Mouse (Mus musculus): ENCODE data around the gene Babam2. TPM values are rescaled to one million over a fixed set of nuclear protein-coding genes. Genes with fewer than 3 reads are reported as not detected.

Gene Babam2
- polyA plus RNA-seq, 1 experiment from 2014 or later: 45.9 TPM

- Histone ChIP-seq H3K27ac (ENCODE audit: low read depth, low read length) (no peak overlapping the region), H3K27me3 (ENCODE audit: control insufficient read depth, insufficient read depth, low read length) (no peaks in the 10 kb centered on the region), H3K4me1 (ENCODE audit: control insufficient read depth, insufficient read depth, low read length) (no peaks in the 10 kb centered on the region), H3K36me3 (ENCODE audit: control insufficient read depth, insufficient read depth, low read length) (no peaks in the 10 kb centered on the region), H3K4me2 (no peak overlapping the region), H3K9ac (ENCODE audit: low read length) (no peak overlapping the region), H3K4me3 (ENCODE audit: low read depth, low read length) (no peak overlapping the region), H3K9me3 (ENCODE audit: control insufficient read depth, low read length) (no peaks in the 10 kb centered on the region)
- DNase-seq (ENCODE audit: low spot score, missing footprints): peak; percentile 64
- no peak for ATAC-seq (ENCODE audit: low FRiP score)
- 84% methylated on average over 10 of the region's 10 CpGs for WGBS
Observed at GRCm38 (mm10) chr5:32069566-32070169, 372.2 kb downstream of the Babam2 start.

- no peak for ATAC-seq (ENCODE audit: low FRiP score)
- Histone ChIP-seq H3K4me3 (ENCODE audit: low read depth, low read length) (no peak overlapping the region), H3K27ac (ENCODE audit: low read depth, low read length) (no peak overlapping the region), H3K9me3 (ENCODE audit: control insufficient read depth, low read length) (no peaks in the 10 kb centered on the region), H3K9ac (ENCODE audit: low read length) (no peak overlapping the region), H3K36me3 (ENCODE audit: control insufficient read depth, insufficient read depth, low read length) (no peaks in the 10 kb centered on the region), H3K4me2 (no peak overlapping the region), H3K27me3 (ENCODE audit: control insufficient read depth, insufficient read depth, low read length) (no peaks in the 10 kb centered on the region), H3K4me1 (ENCODE audit: control insufficient read depth, insufficient read depth, low read length) (no peaks in the 10 kb centered on the region)
- DNase-seq (ENCODE audit: low spot score, missing footprints): no peak
- 86% methylated on average over 3 of the region's 3 CpGs for WGBS
Observed at GRCm38 (mm10) chr5:32070781-32071180, 373.3 kb downstream of the Babam2 start.

GRCm38 (mm10) chr5:32071314-32071713 is 373.8 kb downstream of the Babam2 start:
- Histone ChIP-seq H3K9me3 (ENCODE audit: control insufficient read depth, low read length) (no peaks in the 10 kb centered on the region), H3K4me3 (ENCODE audit: low read depth, low read length) (no peak overlapping the region)
- WGBS: 63% methylated on average over 4 of the region's 4 CpGs

GRCm38 (mm10) chr5:32071824-32072223 is 374.3 kb downstream of the Babam2 start:
- DNase-seq (ENCODE audit: low spot score, missing footprints) (peak; percentile 33), ATAC-seq (ENCODE audit: low FRiP score) (no peak)
- Histone ChIP-seq H3K36me3 (ENCODE audit: control insufficient read depth, insufficient read depth, low read length) (no peaks in the 10 kb centered on the region), H3K27ac (ENCODE audit: low read depth, low read length) (no peak overlapping the region), H3K4me2 (no peak overlapping the region), H3K9ac (ENCODE audit: low read length) (no peak overlapping the region), H3K27me3 (ENCODE audit: control insufficient read depth, insufficient read depth, low read length) (no peaks in the 10 kb centered on the region), H3K4me1 (ENCODE audit: control insufficient read depth, insufficient read depth, low read length) (no peaks in the 10 kb centered on the region), H3K4me3 (ENCODE audit: low read depth, low read length) (no peak overlapping the region), H3K9me3 (ENCODE audit: control insufficient read depth, low read length) (no peaks in the 10 kb centered on the region)
- WGBS: 96% methylated on average over 5 of the region's 5 CpGs

More at GRCm38 (mm10) chr5:32071314-32071713, 373.8 kb downstream of the Babam2 start:
- ATAC-seq (ENCODE audit: low FRiP score) (no peak), DNase-seq (ENCODE audit: low spot score, missing footprints) (no peak)
- Histone ChIP-seq H3K4me2 (no peak overlapping the region), H3K27me3 (ENCODE audit: control insufficient read depth, insufficient read depth, low read length) (no peaks in the 10 kb centered on the region), H3K4me1 (ENCODE audit: control insufficient read depth, insufficient read depth, low read length) (no peaks in the 10 kb centered on the region), H3K36me3 (ENCODE audit: control insufficient read depth, insufficient read depth, low read length) (no peaks in the 10 kb centered on the region), H3K27ac (ENCODE audit: low read depth, low read length) (no peak overlapping the region), H3K9ac (ENCODE audit: low read length) (no peak overlapping the region)

- H3K36me3 ChIP-seq (ENCODE audit: control insufficient read depth, insufficient read depth, low read length): no peaks in the 10 kb centered on the region
- no peaks in the 10 kb centered on the region for H3K9me3 ChIP-seq (ENCODE audit: control insufficient read depth, low read length)
- no peak overlapping the region for H3K9ac ChIP-seq (ENCODE audit: low read length)
- H3K27ac ChIP-seq (ENCODE audit: low read depth, low read length): no peak overlapping the region
- no peak overlapping the region for H3K4me2 ChIP-seq
- no peak for ATAC-seq (ENCODE audit: low FRiP score)
- 94% methylated on average over 3 of the region's 3 CpGs for WGBS
- no peak overlapping the region for H3K4me3 ChIP-seq (ENCODE audit: low read depth, low read length)
- DNase-seq (ENCODE audit: low spot score, missing footprints): no peak
- H3K4me1 ChIP-seq (ENCODE audit: control insufficient read depth, insufficient read depth, low read length): no peaks in the 10 kb centered on the region
- no peaks in the 10 kb centered on the region for H3K27me3 ChIP-seq (ENCODE audit: control insufficient read depth, insufficient read depth, low read length)
Observed at GRCm38 (mm10) chr5:32072877-32073276, 375.4 kb downstream of the Babam2 start.

GRCm38 (mm10) chr5:32074053-32074452 is 376.6 kb downstream of the Babam2 start:
- no peak overlapping the region for H3K9ac ChIP-seq (ENCODE audit: low read length)
- no peaks in the 10 kb centered on the region for H3K4me1 ChIP-seq (ENCODE audit: control insufficient read depth, insufficient read depth, low read length)

GRCm38 (mm10) chr5:32077139-32077538 is 379.7 kb downstream of the Babam2 start:
- H3K4me3 ChIP-seq (ENCODE audit: low read depth, low read length): no peak overlapping the region
- H3K27ac ChIP-seq (ENCODE audit: low read depth, low read length): no peak overlapping the region
- H3K9me3 ChIP-seq (ENCODE audit: control insufficient read depth, low read length): no peaks in the 10 kb centered on the region
- no peaks in the 10 kb centered on the region for H3K4me1 ChIP-seq (ENCODE audit: control insufficient read depth, insufficient read depth, low read length)
- no peak overlapping the region for H3K4me2 ChIP-seq
- no peaks in the 10 kb centered on the region for H3K27me3 ChIP-seq (ENCODE audit: control insufficient read depth, insufficient read depth, low read length)
- no peak for ATAC-seq (ENCODE audit: low FRiP score)
- H3K9ac ChIP-seq (ENCODE audit: low read length): no peak overlapping the region
- no peaks in the 10 kb centered on the region for H3K36me3 ChIP-seq (ENCODE audit: control insufficient read depth, insufficient read depth, low read length)
- WGBS: 85% methylated on average over 3 of the region's 3 CpGs
- DNase-seq (ENCODE audit: low spot score, missing footprints): no peak

More at GRCm38 (mm10) chr5:32074053-32074452, 376.6 kb downstream of the Babam2 start:
- 89% methylated on average over 3 of the region's 3 CpGs for WGBS
- Histone ChIP-seq H3K9me3 (ENCODE audit: control insufficient read depth, low read length) (no peaks in the 10 kb centered on the region), H3K27ac (ENCODE audit: low read depth, low read length) (no peak overlapping the region), H3K4me3 (ENCODE audit: low read depth, low read length) (no peak overlapping the region), H3K36me3 (ENCODE audit: control insufficient read depth, insufficient read depth, low read length) (no peaks in the 10 kb centered on the region), H3K4me2 (no peak overlapping the region), H3K27me3 (ENCODE audit: control insufficient read depth, insufficient read depth, low read length) (no peaks in the 10 kb centered on the region)
- no peak for DNase-seq (ENCODE audit: low spot score, missing footprints)
- no peak for ATAC-seq (ENCODE audit: low FRiP score)

- Histone ChIP-seq H3K27ac (ENCODE audit: low read depth, low read length) (no peak overlapping the region), H3K4me2 (no peak overlapping the region), H3K27me3 (ENCODE audit: control insufficient read depth, insufficient read depth, low read length) (no peaks in the 10 kb centered on the region), H3K9me3 (ENCODE audit: control insufficient read depth, low read length) (no peaks in the 10 kb centered on the region), H3K4me3 (ENCODE audit: low read depth, low read length) (no peak overlapping the region), H3K4me1 (ENCODE audit: control insufficient read depth, insufficient read depth, low read length) (no peaks in the 10 kb centered on the region), H3K9ac (ENCODE audit: low read length) (no peak overlapping the region), H3K36me3 (ENCODE audit: control insufficient read depth, insufficient read depth, low read length) (no peaks in the 10 kb centered on the region)
- 80% methylated on average over 4 of the region's 4 CpGs for WGBS
- ATAC-seq (ENCODE audit: low FRiP score) (no peak), DNase-seq (ENCODE audit: low spot score, missing footprints) (no peak)
Observed at GRCm38 (mm10) chr5:32078986-32079385, 381.5 kb downstream of the Babam2 start.

- no peak overlapping the region for H3K9ac ChIP-seq (ENCODE audit: low read length)
- no peaks in the 10 kb centered on the region for H3K9me3 ChIP-seq (ENCODE audit: control insufficient read depth, low read length)
- no peak overlapping the region for H3K4me3 ChIP-seq (ENCODE audit: low read depth, low read length)
- ATAC-seq (ENCODE audit: low FRiP score) (no peak), DNase-seq (ENCODE audit: low spot score, missing footprints) (peak; percentile 71)
- H3K27ac ChIP-seq (ENCODE audit: low read depth, low read length): no peak overlapping the region
- H3K4me1 ChIP-seq (ENCODE audit: control insufficient read depth, insufficient read depth, low read length): no peaks in the 10 kb centered on the region
- H3K36me3 ChIP-seq (ENCODE audit: control insufficient read depth, insufficient read depth, low read length): no peaks in the 10 kb centered on the region
- H3K4me2 ChIP-seq: no peak overlapping the region
- 62% methylated on average over 7 of the region's 7 CpGs for whole genome bisulfite sequencing
- H3K27me3 ChIP-seq (ENCODE audit: control insufficient read depth, insufficient read depth, low read length): no peaks in the 10 kb centered on the region
Observed at GRCm38 (mm10) chr5:32080490-32081219, 383.2 kb downstream of the Babam2 start.

All from midbrain, embryonic 11.5 days (tissue).